Mouse (Mus musculus) 416B (cell line): ENCODE results near the gene Os9.
"Not testable (repeated sequence)": the region's sequence is repeated elsewhere in the genome, so short reads cannot be mapped to it uniquely, and the experiment has no call there.

ENCODE experiments used
- DNase-seq: peaks from one replicate; pipeline ENCODE4 v3.0.0; 2011; ENCODE audit warnings: low read depth

The Os9 gene

GRCm38 (mm10) chr10:127062503-127062902 is 58.4 kb downstream of the Os9 start:
- peak; percentile 85 for DNase-seq

DNA sequence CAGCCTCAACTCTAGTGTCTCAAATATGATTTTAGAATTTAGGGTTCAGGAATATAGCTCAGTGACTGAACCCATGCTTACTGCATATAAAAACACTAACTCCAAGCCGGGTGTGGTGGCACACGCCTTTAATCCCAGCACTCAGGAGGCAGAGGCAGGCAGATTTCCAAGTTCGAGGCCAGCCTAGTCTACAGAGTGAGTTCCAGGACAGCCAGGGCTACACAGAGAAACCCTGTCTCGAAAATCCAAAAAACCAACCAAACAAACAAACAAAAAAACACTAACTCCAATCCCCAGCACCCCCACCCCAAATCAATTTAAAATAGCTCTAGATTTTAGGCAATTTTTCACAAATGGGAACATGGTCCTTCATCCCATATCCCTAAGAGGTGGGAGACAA is 58.8 kb downstream of the Os9 start:
- DNase-seq, result not testable (repeated sequence)

DNA sequence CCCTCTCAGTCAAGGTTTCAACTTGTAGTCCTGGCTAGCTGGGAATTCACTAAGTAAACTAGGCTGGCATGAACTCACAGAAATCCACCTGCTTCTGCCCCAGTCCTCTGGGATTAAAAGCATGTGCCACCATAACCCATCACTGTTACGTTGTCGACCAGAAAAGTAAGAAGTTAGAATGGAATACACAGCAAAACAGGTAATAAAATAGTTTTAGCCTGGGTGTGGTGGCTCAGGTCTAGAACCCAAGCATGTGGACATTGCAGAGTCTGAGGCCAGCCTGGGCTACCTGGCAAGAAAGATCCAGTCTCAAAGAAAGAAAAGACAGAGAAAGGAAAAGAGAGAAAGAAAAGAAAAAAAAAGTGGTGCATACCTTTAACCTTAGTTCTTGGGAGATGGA is 59.4 kb downstream of the Os9 start:
- no peak for DNase-seq

GRCm38 (mm10) chr10:127061085-127061484 is 59.8 kb downstream of the Os9 start:
- DNase-seq, result no peak

DNA sequence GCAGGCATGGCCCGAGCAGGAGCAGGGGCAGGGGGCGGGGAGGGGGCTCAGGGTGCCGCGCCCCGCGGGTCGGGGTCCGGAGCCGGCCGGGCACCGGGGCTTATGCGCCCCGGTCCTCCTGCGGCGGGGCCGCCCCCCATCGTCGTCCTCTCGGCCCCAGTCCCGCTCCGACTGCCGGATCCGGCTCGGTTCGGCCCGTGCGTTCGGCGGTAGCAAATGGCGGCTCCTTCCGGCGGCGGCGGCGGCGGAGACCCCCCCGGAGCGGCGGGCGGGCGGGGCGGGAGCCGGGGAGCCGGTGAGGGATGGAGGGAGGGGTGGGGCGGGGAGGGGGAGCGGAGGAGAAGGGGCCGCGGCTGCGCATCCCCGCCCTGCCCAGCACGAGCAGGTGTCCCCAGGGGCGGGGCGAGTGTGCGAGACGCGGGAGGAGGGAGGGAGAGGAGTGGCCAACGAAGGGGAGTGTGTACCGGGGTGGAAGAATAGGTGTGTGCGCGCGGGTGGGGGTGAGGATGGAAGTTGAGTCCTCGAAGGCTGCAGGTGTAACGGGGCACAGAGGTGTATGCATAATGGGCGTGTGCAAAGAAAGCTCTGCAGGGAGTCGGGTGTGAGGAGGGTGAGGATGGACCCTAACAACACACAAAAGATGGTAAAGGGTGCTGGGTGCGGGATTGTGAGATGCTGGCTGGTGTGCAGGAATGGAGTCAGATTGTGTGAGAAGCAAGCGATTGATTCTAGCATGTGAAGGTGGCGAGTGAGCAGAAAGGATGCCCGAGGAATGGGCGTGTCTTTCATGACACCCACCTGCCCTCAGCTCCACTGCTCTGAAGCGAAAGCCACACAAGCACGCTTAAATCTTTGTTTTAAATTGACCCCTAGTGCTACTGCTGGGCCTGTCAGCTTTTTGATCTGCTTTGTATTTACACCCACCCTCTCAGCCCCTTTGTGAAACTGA is 60.7 kb downstream of the Os9 start, which contains the start of gene March9:
March9 (minus strand) TSS at position 217 of the 949 bp plus-strand sequence.
- DNase-seq, result peak; percentile 66

DNA sequence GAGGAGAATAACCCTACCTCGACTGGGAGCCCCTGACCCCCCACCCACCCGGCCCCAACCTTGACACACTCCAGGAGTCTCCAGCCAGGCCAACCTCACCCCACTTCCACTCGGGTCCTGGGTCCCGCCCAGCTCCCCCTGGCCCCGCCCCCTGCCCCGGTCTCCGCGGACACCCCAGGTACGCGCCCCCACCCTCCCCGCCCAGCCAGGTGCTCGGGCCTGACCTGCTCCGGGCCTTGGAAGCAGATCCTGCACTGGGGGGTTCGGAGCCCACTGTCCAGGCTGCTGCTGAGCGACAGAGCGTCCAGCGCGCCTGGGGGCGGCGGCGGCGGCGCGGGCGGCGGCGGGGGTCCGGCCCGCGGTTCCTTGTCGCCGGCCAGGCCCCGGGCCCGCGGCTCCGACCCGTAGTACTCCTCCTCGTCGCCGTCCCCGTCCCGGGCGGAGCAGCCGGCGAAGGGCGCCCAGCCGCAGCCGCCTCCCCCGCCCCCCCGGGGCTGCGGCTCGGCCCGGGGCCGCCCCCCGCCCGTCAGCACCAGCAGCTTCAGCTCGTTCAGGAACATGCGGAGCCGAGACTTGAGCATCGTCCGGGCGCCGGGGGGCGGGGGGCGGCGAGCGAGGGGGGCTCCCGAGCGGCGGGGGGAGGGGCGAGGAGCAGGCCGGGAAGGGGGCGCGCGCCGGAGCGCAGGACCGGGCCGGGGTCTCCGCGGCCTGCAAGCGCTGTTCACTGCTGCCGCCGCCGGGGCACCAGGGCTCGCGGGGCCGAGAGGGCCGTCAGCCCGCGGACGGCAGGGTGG is 61.6 kb downstream of the Os9 start:
- no peak for DNase-seq

DNA sequence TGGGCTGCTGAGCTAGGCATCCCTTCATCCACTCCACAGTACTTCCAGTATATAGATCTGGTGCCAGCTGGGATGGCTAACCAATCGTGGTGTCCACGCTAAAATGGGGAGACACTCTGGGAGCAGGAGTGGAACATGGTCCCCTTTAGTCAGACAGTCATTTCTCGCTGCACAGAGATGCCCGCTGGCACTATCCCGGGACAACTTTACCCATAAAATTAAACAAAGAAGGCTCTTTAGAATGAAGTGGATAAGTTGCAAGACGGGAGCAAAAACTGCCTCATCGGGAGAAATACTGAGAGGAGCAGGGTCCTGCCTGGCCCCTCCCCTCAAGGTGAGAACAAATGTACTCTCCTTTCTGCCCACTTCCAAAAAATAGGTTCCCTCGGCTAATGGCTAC is 62.2 kb downstream of the Os9 start:
- no peak for DNase-seq

DNA sequence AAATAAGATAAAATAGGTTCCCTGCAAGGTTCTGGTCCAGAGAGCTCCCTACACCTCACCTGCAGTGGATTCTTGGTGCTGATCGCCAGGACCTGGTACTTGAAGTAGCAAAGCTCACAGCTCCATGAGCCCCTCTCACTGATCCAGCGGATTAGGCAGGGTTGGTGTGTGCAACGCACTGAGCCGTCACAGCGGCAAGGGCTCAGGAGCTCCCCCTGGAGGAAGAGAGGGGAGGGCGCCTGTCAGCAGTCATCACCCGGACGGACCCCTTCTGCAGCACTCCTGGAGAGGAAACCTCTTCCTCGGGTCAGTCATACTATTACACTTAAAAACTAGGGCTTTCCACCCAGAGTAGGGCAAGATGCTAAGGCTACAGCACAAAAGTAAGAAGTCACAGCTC is 62.8 kb downstream of the Os9 start:
- peak; percentile 78 for DNase-seq

- DNase-seq, result no peak
Measured at GRCm38 (mm10) chr10:127056490-127056889, 64.4 kb downstream of the Os9 start.

DNA sequence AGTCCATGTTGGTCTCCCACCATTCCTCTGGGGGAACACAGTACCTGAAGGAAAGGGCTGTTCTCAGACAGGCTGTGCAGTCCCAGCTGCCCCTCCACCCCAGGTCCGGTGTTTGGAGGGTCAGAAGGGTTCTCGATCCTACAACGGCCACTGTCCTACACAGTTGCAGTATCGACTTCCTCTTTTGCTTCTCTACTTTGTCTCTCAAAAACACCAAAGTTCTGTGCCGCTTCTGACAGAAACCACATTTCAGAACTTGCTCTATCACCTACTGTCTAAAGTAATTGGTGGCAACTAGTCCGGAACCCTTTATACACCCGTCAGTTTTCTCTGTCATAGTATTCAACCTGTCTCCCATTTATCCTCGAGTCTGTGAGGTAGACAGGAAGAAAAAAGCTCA is 65.5 kb downstream of the Os9 start:
- DNase-seq, result no peak

DNA sequence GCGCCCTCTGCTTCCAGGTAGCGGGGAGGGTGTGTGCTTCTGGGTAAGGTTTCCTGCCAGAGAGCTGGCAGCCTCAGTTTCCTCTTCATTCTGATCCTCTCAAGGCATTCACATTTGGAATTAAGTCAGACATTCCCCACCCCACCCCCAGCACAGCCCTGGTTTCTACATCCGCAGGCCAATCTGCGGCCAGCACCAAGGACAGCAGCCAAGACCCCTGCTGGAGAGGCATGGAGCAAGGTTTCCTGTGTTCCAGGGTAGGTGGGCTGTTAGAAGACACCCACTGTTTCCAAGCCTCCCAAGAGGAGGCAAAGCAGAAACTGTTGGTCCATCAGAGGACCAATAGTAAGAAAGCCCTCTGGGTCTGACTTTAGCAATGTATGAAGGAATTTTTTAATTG is 66.3 kb downstream of the Os9 start:
- no peak for DNase-seq

DNA sequence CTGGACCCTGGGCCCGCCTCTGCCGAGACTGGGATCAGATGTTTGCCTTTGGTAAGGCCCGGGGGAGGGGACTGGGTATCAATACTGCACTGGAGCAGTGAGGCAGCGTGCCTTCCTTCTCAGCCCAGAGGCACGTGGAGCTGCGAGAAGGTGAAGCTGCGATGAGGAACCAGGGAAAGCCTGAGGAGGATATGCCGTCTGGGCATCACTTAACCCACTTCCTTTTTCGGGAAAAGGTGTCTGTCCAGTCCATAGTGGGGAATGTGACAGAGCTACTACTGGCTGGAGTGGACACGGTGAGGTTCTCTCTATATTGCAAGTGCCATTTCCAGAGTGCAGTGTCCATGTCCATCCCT is 70.8 kb downstream of the Os9 start:
- no peak for DNase-seq

- no peak for DNase-seq
Measured at GRCm38 (mm10) chr10:127049395-127050118, 71.4 kb downstream of the Os9 start.

- no peak for DNase-seq
Measured at GRCm38 (mm10) chr10:127048608-127049394, 72.1 kb downstream of the Os9 start.

DNA sequence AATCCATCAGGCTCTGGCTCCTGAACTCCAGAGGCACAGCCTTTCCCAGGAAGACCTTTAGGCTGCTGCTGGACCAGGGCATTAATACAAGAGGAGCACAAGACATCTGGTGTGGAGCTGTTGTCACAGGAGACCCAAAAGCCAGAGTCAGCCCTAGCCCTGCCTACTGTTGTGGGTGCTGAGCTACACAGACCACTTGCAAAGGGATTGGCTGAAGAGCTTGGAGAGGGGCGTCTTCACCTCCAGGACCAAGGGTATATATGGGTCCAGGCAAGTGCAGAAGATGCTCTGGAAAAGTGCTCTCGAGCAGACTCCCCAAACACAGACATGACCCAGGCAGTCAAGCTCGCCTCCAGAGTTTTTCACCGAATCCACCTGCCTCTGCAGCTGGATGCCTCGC is 73.0 kb downstream of the Os9 start, which contains the start of gene Cyp27b1:
Cyp27b1 (plus strand) TSS at position 297 of the 400 bp plus-strand sequence.
- no peak for DNase-seq
